Mouse (Mus musculus) lung, adult 18-20 months (tissue): Measurements from ENCODE around the gene Cdc25a.

ENCODE experiments used
- DNase-seq, 2 experiments: peaks; one replicate each; pipeline ENCODE4 v3.0.0; 2022; ENCODE audit warnings: mixed read lengths in 2 of 2

Gene Cdc25a

DNA sequence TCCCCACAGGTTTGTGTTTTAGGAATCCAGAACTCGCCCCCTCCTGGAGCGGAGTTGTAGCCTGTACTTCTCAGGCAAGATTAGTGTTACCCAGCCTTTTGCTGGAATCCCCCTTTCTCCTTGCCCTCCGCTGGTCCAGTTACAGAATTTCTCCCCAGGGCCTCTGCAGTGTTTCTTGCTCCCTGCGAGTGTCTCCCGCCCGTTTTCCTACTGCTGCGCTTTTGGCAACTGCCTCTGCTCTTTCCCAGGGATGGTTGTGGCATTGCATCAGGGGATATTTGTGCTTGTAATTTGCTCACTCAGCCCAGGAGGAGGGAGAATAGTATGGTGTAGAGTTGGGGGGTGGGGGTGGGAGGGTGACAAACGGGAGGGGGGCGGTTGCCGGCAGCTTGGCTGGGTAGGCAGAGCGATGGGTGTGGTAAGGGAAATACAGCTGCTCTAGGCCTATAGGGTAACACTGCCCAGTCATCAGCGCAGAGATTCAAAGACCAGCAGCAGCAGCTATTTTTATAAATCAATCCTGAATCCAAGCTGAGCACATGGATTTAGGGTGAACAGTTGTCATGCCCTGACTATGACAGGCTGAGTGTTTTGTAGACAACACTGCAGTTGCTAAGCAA lies 57.5 kb downstream of the Cdc25a start:
- DNase-seq, result peak; percentile 42 to 63

DNA sequence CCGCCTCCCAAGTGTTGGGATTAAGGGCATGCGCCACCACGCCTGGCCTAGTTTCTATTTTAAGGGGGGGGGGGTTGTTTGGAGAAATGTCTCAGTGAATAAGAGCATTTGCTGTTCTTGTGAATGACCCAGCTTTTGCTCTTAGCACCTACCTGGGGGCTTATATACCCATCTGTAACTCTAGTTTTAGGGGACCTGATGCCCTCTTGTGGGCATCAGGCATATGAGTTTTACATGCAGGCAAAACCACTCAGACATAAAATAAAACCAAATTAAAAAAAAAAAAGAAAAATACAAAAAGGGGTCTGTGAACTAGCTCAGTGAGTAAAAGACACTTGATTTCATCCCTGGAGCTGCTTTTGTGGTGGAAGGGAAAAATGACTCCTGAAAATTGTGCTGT lies 64.0 kb downstream of the Cdc25a start:
- DNase-seq, result no peak

DNA sequence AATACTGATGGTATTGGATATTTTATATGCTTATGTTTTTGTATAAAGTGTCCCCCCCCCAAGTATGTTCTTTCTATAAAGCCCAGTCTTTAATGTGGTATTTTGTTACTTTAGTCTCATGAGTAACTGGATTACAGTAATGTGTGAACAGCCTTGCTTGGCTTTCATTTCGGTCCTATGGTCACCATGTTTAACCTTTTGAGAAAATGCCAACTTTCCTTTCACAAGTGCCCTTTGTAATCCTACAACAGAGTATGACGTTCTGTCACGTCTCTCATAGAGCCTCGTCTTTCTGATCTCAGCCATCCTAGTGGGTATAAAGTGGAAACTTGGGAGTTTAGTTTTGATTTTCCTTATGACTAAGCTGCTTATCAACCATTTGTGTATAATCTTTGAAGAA lies 67.4 kb downstream of the Cdc25a start:
- DNase-seq, result no peak
